Mouse (Mus musculus) testis, adult 2 months (tissue): ENCODE data around the gene Pde4dip.

Experiments
- CTCF ChIP-seq: fragments of 200-500 bp; IDR thresholded peaks from 2 replicates; pipeline ENCODE4 v1.5.1; 2012; ENCODE audit warnings: low read depth, mild to moderate bottlenecking, inconsistent platforms, low read length, moderate library complexity; ENCODE audit not compliant: control insufficient read depth, insufficient read depth, insufficient replicate concordance
- POLR2A ChIP-seq: fragments of 200-500 bp; IDR thresholded peaks from 2 replicates; pipeline ENCODE4 v1.6.1; 2012; ENCODE audit warnings: low read depth, mild to moderate bottlenecking, inconsistent platforms, low read length, moderate library complexity; ENCODE audit not compliant: control insufficient read depth

DNA sequence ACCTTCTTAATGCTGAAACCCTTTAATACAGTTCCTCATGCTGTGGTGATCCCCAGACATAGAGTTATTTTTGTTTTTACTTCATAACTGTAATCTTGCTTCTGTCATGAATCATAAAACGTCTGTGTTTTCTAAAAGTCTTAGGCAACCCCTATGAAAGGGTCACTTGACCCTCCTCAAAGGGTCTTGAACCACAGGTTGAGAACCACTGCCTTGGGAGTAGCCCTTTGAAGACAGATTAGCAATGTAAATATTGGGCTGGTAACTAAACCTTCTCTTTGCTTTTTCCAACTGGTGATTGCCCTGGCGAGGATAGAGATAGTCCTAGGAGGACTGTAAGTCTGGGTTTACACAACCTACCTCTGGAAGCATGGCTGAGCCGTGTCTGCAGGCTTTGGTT, 187.3 kb downstream of the Pde4dip start:
- TF ChIP-seq CTCF, result no peak
- no peak for TF ChIP-seq POLR2A
